Mouse (Mus musculus) embryo, embryonic 9.5 days (tissue): ENCODE results near the gene Fads3.

Source experiments
- DNase-seq: peaks from one replicate; pipeline ENCODE4 v3.0.0-alpha.2; 2017; ENCODE audit errors: extremely low spot score

Fads3 gene

GRCm38 (mm10) chr19:10041388-10042148 lies at the start of gene Fads3:
Gene Fads3, plus strand, starts transcription at chr19:10041569.
- DNase-seq = peak; percentile 69

DNA sequence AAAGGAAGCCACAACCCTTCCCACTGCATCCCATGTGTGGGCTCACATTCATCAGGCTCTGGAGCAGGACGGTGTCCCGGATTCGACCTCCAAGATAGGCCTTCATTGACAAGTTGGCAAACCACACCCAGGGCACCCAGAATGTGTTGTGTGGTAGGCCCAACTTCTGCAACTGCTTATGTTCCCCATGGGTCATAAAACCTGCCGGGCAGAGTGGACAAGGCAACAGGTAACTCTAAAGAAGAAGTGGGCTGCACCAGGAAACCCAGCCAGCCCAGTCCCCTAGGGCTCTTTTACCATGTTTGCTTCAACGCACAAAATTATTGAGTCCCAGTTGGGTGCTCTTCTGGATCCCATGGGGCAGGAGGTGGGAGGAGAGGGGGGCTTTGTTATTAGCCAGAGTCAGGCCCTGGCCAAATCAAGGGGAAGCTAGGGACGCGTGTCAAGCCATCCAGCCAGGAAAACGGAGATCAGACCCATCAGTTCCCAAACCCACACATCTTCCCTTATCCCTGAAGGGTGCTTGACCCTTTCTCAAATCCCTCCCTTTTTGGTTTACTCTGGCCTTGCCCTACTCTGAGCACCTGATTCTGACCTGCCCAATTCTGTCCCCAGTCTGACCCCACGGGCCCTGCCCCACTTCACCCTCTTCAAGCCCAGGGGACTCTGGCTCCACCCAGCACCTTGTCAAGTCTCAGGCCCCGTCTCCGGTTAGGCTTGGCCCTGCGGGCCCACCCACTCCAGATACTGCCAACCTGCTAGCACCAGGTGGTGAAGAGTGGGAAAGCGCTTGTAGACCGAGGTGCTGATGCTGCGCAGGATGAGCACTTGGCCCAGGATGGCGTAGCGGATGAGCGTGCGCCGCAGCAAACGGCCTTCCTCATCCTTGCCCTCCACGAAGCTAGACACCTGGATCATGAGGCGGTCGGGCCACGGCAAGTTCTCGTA lies 49.1 kb upstream of the Fads3 start:
- DNase-seq = no peak

GRCm38 (mm10) chr19:9993036-9993656 lies 48.2 kb upstream of the Fads3 start:
- DNase-seq = peak; percentile 94

DNA sequence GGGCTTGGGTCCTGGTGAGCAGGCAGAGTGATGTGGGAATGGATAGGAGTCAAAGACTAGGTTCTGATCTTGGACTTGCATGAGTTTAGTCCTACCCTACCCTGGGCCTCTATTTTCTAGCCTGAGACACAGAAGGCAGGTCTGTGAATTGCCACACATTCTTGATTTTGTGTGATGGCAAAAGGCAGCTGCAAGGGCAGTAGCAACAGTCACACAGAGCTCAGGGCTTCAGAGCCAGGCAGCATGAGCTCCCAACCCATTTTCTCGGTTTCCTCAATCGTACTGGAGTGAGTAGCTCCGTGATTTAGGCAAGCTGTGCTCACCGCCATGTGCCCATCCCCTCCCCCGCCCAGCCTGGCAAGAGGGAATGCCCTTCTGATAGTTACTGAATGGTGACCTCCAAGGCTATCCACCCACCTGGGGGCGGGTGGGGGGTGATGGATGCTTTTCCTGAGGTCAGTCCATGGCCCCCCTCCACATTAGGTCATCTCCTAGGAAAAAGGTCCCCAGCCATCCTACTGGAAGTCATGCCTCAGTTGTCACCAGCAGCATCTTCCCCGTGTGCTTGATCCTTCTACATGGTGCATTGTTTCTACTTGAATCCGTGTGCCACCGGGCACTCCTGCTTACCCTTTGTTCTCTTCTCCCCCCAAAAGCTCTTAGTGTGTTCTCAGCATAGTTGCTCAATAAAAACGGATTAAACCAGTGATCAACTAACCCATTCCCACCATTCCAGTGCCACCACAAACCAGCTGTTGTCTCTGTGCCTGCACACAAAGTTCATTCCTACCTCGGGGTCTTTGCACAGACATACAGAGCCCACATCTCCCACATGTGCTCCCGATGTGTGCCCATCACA lies 43.9 kb upstream of the Fads3 start:
- no peak for DNase-seq

- no peak for DNase-seq
Observed at GRCm38 (mm10) chr19:9998063-9998416, 43.3 kb upstream of the Fads3 start.

- no peak for DNase-seq
Observed at GRCm38 (mm10) chr19:9998736-9999486, 42.5 kb upstream of the Fads3 start.

DNA sequence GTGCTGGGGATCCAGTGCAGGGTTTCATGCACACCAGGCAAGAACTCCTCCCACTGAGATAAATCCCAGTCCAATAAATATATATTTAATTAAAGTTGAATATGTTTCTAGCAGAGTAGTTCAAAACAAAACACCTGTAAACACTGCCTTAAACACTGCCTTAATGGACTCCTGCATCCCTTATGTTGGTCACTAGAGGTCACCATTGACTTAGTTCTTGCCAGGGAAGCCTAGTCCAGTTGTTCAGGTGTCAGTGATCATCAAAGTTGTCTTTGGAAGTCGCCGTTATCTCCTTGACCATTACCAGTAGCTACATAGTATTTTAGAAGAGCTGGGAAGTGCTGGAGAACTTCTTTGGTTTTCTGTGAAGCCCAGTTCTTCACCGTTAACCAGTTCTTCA lies 41.0 kb upstream of the Fads3 start:
- peak; percentile 45 for DNase-seq

- no peak for DNase-seq
Observed at GRCm38 (mm10) chr19:10001206-10001969, 40.0 kb upstream of the Fads3 start, which contains the start of the genes Best1 and Rab3il1. Gene Best1, minus strand, starts transcription at chr19:10001633. Gene Rab3il1, plus strand, starts transcription at chr19:10001669.

DNA sequence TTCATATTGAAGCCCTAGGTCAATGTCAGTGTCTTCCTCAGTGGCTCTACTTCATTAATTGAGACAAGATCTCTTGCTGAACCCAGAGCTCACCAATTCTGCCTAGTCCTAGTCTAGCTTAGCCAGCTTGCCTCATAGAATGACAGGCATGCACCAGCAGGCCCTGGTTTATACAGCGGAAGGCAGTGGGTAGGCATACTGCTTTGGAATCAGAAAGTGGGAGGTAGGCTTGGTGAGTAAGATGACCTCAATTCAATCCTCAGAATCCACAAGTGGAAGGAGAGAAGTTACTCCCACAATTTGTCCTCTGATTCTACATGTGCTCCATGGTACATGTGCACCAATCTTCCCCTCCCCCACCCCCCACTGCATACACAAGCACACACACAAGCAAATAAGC lies 37.7 kb upstream of the Fads3 start:
- no peak for DNase-seq

- DNase-seq = no peak
Observed at GRCm38 (mm10) chr19:10011408-10011807, 30.0 kb upstream of the Fads3 start.

DNA sequence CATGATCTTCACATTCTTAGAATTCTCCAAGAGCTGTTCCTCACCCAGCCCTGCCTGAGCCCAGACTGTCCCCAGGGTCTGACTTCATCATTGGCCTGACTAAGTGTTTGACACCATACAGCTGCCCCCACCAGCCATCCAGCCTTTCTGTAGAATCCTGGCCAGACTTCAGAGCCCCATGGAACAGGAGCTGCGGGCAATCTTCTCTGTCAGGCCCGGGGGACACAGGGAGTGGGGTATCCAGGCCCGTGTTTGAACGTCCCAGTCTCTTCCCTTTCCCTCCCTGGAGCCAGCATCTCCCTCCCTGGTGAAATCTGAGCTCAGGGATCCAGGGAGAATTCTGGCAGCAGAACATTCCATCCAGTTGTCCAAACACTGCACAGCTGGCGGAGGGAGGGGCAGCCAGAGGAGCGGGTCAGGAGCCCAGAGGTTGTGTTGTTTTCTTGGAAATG lies 28.5 kb upstream of the Fads3 start:
- peak; percentile 78 for DNase-seq

GRCm38 (mm10) chr19:10013348-10013747 lies 28.0 kb upstream of the Fads3 start:
- peak; percentile 61 for DNase-seq

DNA sequence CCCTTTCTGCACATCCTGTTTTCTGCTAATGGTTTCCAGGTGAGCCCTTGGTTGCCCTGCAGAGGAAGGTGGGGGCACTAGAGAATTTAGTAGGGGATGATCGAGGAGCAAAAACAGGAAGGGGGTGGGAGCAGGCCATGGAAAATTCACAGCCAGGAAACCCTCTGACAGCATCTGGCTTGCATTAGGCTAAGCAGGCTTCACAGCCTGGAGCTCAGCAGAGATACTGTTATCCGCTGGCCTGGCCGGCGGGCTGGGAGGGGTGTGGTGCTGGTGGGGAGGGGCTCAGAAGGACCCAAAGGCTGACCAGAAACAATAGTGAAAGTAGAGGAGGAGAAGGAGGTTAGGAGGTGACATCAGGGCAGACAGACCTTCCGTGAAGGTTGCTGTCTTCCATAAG lies 27.5 kb upstream of the Fads3 start:
- peak; percentile 76 for DNase-seq

GRCm38 (mm10) chr19:10014824-10015223 lies 26.5 kb upstream of the Fads3 start:
- DNase-seq = no peak

DNA sequence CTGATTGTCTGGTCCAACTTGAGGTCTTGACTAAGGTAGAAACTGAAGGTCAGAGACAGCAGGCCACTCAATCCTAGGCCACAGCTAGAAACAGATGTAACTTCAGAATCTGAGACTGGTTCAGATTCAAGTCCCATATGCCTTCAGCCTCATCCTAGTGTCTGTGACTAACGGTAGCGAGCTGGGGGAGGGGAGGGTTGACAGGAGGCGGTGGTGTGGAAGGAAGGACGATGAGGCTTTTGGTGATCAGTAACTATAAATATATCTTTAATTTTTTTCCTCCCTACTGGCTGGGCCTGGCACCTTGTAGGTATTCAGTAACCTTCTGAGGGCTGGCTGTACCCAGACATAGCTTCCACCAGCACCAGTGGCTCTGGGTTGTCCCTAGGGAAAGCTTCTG lies 25.9 kb upstream of the Fads3 start:
- no peak for DNase-seq

GRCm38 (mm10) chr19:10016151-10016550 lies 25.2 kb upstream of the Fads3 start:
- DNase-seq = no peak

GRCm38 (mm10) chr19:10017637-10018526 lies 23.5 kb upstream of the Fads3 start:
- peak; percentile 94 for DNase-seq

DNA sequence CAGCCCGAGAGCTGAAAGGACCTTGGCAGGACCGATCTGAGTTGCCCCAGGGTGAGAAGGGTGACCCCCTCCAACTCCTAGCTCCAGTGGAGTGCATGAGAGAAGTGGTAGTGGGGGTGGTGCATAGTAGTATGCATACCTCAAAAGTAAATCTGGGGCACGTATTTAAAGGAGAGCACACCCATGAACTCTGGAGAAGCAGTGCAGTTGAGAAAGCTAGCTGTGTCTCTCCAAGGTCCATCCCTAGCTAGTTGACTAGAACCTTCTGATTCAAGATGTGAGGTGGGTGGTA lies 22.9 kb upstream of the Fads3 start:
- DNase-seq = no peak

DNA sequence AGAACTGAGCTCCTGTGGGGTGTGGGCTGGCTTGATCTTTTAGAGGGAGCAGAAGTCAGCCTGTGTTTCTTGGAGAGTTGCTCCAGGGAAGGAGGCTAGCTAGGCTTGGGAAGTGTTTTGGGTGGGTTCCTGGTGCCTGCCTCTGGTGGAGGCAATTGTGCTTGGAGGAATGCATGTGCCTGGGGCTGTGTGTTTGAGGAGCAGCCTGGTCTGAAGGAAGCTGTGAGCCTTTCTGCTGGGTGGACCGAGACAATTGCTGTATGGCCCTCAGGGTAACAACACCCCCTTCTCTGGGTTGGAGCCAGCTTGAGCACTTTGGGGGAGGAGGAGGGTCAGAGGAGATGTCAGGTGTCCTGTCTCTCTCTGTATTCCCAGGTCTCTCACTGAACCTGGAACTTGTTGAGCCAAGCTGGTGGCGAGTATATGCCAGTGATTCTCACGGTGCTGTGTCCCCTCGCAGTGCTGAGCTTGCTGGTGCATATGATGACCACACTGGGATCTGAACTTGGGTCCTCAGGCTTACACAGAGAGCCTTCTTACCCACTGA lies 22.1 kb upstream of the Fads3 start:
- DNase-seq = no peak
